Mouse (Mus musculus): Measurements from ENCODE around the gene Gyg. TPM values are rescaled to one million over a fixed set of nuclear protein-coding genes. Genes with fewer than 3 reads are reported as not detected.

The Gyg gene
- total and polyA plus RNA-seq, 2 experiments from 2014 or later, result 39.9 to 84.9 TPM

DNA sequence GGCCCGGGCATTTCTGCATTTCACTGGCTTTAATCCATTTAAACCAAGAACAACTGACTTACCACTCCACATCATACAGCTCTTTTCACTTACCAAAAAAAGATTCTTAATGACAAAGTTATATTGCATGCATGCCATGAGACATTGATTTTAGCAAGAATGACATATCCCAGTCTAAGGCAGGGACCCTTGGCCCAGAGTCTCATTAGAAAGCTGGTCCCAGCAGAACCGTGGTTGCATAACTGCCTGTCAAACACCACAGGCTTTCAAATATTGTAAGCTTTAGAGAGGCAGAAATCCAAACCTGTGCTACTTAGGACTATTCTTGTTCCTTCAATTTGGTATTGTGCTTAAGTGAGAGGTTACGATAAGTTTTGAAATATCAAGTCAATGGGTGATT, 11.4 kb downstream of the Gyg start:
- DNase-seq (ENCODE audit: low spot score) (no peak), ATAC-seq (no peak)
- Histone ChIP-seq H3K4me2 (ENCODE audit: low read depth, low read length) (no peak overlapping the region), H3K9ac (replicated peaks; ENCODE audit: low read length) (no peak overlapping the region), H3K4me3 (ENCODE audit: low read length) (no peak overlapping the region), H3K27ac (no peak overlapping the region), H3K36me3 (ENCODE audit: insufficient read depth, low read length) (no peaks in the 10 kb centered on the region), H3K9me3 (ENCODE audit: low read length) (no peaks in the 10 kb centered on the region), H3K4me1 (ENCODE audit: insufficient read depth, low read length) (no peaks in the 10 kb centered on the region), H3K27me3 (ENCODE audit: insufficient read depth, low read length) (no peaks in the 10 kb centered on the region)
- no peak for TF ChIP-seq CTCF (IDR thresholded peaks at IDR 0.05; ENCODE audit: low read depth)
- 86% methylated on average over 3 of the region's 3 CpGs for WGBS

DNA sequence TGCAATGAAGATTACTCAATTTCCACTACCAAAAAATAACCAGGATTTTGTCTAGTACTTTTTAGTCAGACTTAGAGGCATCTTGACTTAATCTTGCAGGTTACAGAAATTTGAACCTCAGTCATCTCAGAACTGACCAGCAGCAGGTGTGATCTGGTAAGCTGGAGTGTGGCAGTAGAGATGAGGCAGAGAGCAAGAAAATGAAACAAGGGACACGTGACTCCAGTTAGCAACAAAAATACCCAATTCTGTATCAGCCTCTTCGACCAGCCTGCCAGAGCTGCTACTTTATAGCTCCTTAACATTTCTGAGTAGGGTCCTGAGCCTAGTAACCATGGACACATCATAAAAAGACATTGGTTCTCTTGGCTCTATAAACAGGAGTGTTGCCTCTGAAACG, 12.5 kb downstream of the Gyg start:
- ATAC-seq, result no peak
- WGBS, result 70% methylated on average over 3 of the region's 3 CpGs
- Histone ChIP-seq H3K4me1 (ENCODE audit: insufficient read depth, low read length) (no peaks in the 10 kb centered on the region), H3K36me3 (ENCODE audit: insufficient read depth, low read length) (no peaks in the 10 kb centered on the region), H3K27me3 (ENCODE audit: insufficient read depth, low read length) (no peaks in the 10 kb centered on the region), H3K9ac (replicated peaks; ENCODE audit: low read length) (no peak overlapping the region), H3K9me3 (ENCODE audit: low read length) (no peaks in the 10 kb centered on the region), H3K4me2 (ENCODE audit: low read depth, low read length) (no peak overlapping the region), H3K27ac (no peak overlapping the region), H3K4me3 (ENCODE audit: low read length) (no peak overlapping the region)
- TF ChIP-seq CTCF (IDR thresholded peaks at IDR 0.05; ENCODE audit: low read depth), result no peak
- no peak for DNase-seq (ENCODE audit: low spot score)

DNA sequence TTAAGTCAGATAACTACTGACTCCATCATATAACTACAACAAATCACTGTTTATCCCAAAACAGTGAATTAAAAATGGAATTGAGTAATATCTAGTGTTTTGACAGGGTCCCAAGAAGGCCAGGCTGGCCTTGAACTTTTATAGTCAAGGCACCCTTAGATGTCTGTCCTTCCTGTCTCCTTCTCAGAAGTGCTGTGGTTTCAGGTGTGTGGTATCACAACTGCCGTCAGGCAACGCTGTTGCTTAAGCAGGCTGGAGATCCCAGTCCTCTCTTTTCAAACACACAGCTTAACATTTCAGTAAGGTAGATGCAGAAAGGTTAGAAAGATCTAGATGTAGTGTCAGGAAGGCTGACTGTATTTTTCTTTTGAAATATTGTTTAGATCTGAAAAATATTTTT, 13.0 kb downstream of the Gyg start:
- no peaks in the 10 kb centered on the region; the same call in 1 of the 2 replicates for H3K36me3 ChIP-seq (ENCODE audit: insufficient read depth, low read length)
- no peak overlapping the region for H3K4me3 ChIP-seq (ENCODE audit: low read length)
- H3K27me3 ChIP-seq (ENCODE audit: insufficient read depth, low read length), result no peaks in the 10 kb centered on the region
- no peak overlapping the region for H3K27ac ChIP-seq
- no peaks in the 10 kb centered on the region for H3K4me1 ChIP-seq (ENCODE audit: insufficient read depth, low read length)
- no peak for ATAC-seq
- no peaks in the 10 kb centered on the region for H3K9me3 ChIP-seq (ENCODE audit: low read length)
- no peak for DNase-seq (ENCODE audit: low spot score)
- TF ChIP-seq CTCF (IDR thresholded peaks at IDR 0.05; ENCODE audit: low read depth), result no peak
- no peak overlapping the region for H3K4me2 ChIP-seq (ENCODE audit: low read depth, low read length)
- WGBS, result 99% methylated on average over 2 of the region's 2 CpGs
- no peak overlapping the region for H3K9ac ChIP-seq (replicated peaks; ENCODE audit: low read length)

DNA sequence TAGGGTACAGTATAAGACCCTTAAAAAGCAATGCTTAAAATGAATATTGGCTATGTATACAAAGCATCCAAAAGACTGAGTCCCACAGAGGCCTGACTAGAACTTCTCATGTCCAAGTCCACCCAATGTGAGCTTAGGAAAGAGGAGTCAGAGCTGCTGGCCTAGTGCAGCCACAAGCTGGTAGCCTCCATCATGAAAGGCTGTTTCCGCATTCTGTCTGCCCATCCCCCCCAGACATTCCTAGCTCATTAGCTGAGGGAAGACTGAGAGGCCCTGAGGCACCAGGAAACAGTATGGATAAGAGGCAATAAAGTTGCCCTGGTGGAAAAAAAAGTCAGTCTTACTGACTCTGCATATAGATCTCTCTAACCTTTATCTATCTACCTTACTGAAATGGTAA, 13.4 kb downstream of the Gyg start:
- H3K4me1 ChIP-seq (ENCODE audit: insufficient read depth, low read length), result no peaks in the 10 kb centered on the region
- no peak for TF ChIP-seq CTCF (IDR thresholded peaks at IDR 0.05; ENCODE audit: low read depth)
- H3K36me3 ChIP-seq (ENCODE audit: insufficient read depth, low read length), result no peaks in the 10 kb centered on the region; the same call in 1 of the 2 replicates
- no peak overlapping the region for H3K9ac ChIP-seq (replicated peaks; ENCODE audit: low read length)
- H3K27ac ChIP-seq, result no peak overlapping the region
- H3K9me3 ChIP-seq (ENCODE audit: low read length), result no peaks in the 10 kb centered on the region
- ATAC-seq (no peak), DNase-seq (ENCODE audit: low spot score) (no peak)
- H3K27me3 ChIP-seq (ENCODE audit: insufficient read depth, low read length), result no peaks in the 10 kb centered on the region
- H3K4me2 ChIP-seq (ENCODE audit: low read depth, low read length), result no peak overlapping the region
- 47% methylated on average over 1 of the region's 1 CpGs for WGBS
- no peak overlapping the region for H3K4me3 ChIP-seq (ENCODE audit: low read length)

DNA sequence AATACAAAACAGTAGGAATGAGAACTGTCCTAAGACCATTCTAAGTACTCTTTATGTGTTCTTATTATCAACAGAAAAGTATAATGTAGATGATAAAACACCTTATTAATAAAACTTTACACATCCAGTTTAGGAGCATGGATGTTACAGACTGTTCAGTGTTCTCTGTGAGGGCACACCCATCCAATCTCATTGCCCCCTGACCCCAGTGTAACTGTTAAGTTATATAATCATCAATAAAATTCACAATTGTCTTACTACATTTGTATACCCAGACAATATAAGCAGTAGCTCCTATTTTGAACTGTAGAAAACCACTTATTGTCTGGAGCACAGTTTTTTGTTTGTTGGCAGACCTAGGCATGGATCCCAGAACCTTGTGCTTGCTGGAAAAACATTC, 13.9 kb downstream of the Gyg start:
- TF ChIP-seq CTCF (IDR thresholded peaks at IDR 0.05; ENCODE audit: low read depth), result no peak
- no peak overlapping the region for H3K4me2 ChIP-seq (ENCODE audit: low read depth, low read length)
- no peaks in the 10 kb centered on the region; the same call in 1 of the 2 replicates for H3K36me3 ChIP-seq (ENCODE audit: insufficient read depth, low read length)
- no peak for DNase-seq (ENCODE audit: low spot score)
- H3K9me3 ChIP-seq (ENCODE audit: low read length), result no peaks in the 10 kb centered on the region
- no peaks in the 10 kb centered on the region for H3K27me3 ChIP-seq (ENCODE audit: insufficient read depth, low read length)
- no peak overlapping the region for H3K27ac ChIP-seq
- H3K9ac ChIP-seq (replicated peaks; ENCODE audit: low read length), result no peak overlapping the region
- no peak for ATAC-seq
- no peak overlapping the region for H3K4me3 ChIP-seq (ENCODE audit: low read length)
- H3K4me1 ChIP-seq (ENCODE audit: insufficient read depth, low read length), result no peaks in the 10 kb centered on the region

DNA sequence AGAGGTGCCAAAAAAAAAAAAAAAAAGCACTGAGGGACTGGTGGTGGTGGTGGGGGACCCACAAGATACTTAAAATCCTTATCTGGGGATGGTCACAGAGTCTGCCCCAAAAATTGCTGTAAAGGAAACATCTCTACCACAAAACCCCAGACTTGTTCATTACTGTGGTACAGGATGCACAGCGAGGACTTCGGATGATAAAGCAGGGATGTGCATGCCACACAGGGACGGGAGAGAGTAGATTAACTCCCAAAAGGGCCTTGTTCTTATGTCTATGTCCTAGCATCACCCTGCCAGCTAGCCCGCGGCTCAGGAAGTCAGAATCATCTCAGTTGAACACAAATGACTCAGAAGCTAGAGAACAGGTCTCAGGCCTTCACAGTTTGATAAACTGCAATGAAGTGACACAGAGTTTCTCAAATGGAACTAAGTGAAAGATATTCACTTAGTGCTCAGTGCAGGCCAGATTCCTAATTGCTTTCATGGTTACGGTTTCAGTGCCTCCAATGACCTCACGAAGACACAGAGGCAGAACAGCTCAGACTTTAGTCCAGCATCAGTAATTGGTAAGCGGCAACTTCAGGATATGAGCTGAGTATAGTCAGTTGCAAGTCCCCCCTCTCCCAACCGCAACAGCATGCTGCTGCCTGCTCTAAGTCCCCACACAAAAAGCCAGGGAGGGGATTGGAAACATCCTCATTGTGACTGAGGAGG, 18.1 kb downstream of the Gyg start:
- no peak overlapping the region for H3K4me2 ChIP-seq (ENCODE audit: low read depth, low read length)
- TF ChIP-seq CTCF (IDR thresholded peaks at IDR 0.05; ENCODE audit: low read depth), result no peak
- no peak overlapping the region for H3K27ac ChIP-seq
- 92% methylated on average over 9 of the region's 9 CpGs for WGBS
- no peak overlapping the region for H3K9ac ChIP-seq (replicated peaks; ENCODE audit: low read length)
- H3K36me3 ChIP-seq (ENCODE audit: insufficient read depth, low read length), result no peaks in the 10 kb centered on the region; the same call in 1 of the 2 replicates
- no peaks in the 10 kb centered on the region for H3K27me3 ChIP-seq (ENCODE audit: insufficient read depth, low read length)
- no peak for DNase-seq (ENCODE audit: low spot score)
- no peaks in the 10 kb centered on the region for H3K4me1 ChIP-seq (ENCODE audit: insufficient read depth, low read length)
- no peaks in the 10 kb centered on the region for H3K9me3 ChIP-seq (ENCODE audit: low read length)
- no peak for ATAC-seq
- no peak overlapping the region for H3K4me3 ChIP-seq (ENCODE audit: low read length)

DNA sequence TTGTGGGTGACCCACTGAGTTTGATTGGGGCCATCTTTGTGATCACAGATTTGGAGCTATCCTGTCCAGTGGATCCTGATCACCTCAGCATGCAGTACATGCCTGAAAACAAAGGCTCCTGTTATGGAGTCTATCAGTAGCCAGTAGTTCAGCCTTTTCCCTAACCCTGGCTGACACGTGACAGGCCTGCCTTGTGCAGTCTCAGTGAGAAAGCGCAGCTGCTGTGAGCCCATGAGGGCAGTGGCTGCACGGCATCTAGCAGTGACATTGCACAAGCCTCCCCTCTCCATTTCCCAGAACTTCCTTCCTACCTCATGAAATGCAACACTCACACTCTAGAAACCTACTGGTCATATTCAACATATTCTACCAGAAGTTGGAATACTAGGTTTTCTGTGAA, 20.6 kb downstream of the Gyg start:
- Histone ChIP-seq H3K4me3 (ENCODE audit: low read length) (no peak overlapping the region), H3K9me3 (ENCODE audit: low read length) (no peaks in the 10 kb centered on the region), H3K36me3 (ENCODE audit: insufficient read depth, low read length) (no peaks in the 10 kb centered on the region; the same call in 1 of the 2 replicates), H3K27ac (no peak overlapping the region), H3K4me2 (ENCODE audit: low read depth, low read length) (no peak overlapping the region), H3K9ac (replicated peaks; ENCODE audit: low read length) (no peak overlapping the region), H3K27me3 (ENCODE audit: insufficient read depth, low read length) (no peaks in the 10 kb centered on the region), H3K4me1 (ENCODE audit: insufficient read depth, low read length) (no peaks in the 10 kb centered on the region)
- ATAC-seq, result no peak
- 73% methylated on average over 3 of the region's 3 CpGs for WGBS
- no peak for TF ChIP-seq CTCF (IDR thresholded peaks at IDR 0.05; ENCODE audit: low read depth)
- DNase-seq (ENCODE audit: low spot score), result no peak

All from hindbrain, postnatal 0 days (tissue).